Mouse (Mus musculus) adrenal gland, adult 8-10 months (tissue): Measurements from ENCODE around the gene Agtpbp1. TPM values are rescaled to one million over a fixed set of nuclear protein-coding genes. Genes with fewer than 3 reads are reported as not detected.

Experiments used
- DNase-seq: peaks from one replicate; pipeline ENCODE4 v3.0.0; 2022
- total RNA-seq, 4 experiments: library from RNA; stranded (reverse); gene quantifications; 2 replicates each; pipeline ENCODE4 v1.2.4; 2022

Gene Agtpbp1
- total RNA-seq, 4 experiments from 2014 or later, result 30.8 to 52.7 (median 43.7) TPM

DNA sequence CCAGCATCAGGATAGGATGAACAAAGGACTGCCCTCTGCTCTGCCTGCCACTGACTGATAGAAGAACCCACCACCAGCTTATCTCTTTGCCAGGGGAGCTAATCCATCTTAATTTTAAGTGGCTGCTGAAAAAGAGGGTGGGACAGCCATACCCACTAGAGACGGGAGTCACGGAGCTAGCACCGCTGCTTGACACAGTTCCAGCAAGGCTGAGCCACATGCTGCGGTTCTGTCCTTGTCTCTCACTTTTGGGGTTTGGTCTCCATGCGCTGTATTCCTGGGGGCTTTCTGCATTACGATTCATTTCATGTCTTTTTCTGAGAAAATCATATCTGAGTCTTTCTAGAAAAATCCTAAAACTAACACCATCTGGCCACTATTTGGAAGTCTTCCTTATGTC lies 13.9 kb downstream of the Agtpbp1 start:
- no peak for DNase-seq

DNA sequence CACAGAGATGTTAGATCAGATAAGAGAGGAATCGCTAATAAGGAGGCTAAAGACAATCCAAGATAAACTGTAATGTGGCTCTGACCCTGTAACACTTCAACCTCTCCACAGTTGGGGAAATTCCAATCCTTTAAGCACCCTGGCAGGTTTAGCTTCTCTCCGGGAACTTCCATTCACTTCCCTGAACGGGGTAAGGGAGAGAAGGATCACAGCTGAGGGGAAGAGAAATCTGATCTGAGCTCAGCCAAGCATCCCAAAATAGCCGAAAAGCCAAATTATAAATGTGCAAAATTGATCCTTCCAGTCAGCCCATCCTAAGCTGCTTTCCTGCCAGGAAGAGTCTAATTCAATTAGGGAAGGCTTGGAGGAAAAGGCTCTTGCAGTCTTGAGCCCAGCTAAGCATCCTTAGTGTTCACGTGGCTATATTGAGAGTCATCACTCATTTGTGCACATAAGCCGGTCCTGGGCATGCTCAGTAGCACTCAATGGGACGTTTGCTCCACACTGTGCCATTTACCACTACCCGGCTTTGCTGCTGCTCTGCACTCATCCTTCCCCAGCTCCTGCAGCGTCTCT lies 19.0 kb downstream of the Agtpbp1 start:
- DNase-seq, result no peak

DNA sequence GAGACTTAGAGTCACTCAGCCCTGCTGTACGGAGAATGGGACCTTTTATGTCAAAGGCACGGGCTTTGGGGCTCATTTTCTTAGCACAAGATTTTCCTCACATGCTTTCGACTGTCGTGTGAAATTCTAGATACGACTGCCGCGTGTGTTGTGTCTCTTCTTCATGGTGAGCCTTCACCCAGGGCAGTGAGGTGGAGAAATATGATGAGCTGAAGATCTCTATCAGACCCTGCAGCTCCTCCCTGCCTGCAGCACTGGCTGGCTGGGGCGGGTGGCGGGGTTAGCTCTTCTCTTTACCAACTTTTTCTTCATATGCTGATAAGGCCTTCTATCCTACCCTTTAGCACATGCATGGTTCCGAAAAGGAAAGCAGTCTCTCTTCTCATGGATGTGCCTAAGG lies 20.1 kb downstream of the Agtpbp1 start:
- no peak for DNase-seq

DNA sequence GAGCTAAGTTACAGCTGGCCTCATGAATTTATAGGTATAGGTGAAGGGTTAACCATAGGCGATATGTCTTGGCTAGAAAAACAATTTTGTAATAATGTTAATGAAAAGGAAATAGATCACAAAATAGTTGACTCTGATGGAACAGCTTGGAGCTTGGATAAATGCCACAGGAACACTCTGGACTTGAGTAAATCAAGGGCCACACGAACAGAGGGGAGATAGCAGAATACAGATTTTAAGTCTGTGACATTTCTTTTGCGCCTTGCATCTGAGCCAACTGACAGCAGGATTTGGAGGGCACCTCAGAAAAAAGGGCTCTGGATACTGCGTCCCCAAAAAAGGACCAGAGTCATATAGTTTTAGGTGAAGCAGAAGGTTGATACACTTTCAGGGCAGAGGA lies 20.5 kb downstream of the Agtpbp1 start:
- no peak for DNase-seq

DNA sequence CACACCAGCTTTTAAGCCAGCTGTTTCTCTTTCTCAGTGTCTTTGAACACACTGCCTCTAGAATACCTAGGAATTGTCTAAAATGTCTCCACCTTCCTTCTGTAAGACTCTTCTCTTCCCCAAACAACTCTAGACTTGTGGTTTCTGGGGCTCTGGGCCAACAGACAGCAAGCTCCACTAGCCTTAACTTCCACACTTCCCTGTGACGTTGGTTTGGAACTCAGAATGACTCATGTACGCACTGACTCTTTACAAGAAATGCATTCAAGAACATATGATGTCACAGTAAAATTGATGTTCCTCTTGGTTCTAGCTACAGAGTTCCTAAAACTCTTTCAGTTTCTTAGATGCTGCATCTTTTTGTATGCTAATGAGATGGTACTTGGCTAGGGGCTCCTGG lies 22.6 kb downstream of the Agtpbp1 start:
- DNase-seq, result no peak

DNA sequence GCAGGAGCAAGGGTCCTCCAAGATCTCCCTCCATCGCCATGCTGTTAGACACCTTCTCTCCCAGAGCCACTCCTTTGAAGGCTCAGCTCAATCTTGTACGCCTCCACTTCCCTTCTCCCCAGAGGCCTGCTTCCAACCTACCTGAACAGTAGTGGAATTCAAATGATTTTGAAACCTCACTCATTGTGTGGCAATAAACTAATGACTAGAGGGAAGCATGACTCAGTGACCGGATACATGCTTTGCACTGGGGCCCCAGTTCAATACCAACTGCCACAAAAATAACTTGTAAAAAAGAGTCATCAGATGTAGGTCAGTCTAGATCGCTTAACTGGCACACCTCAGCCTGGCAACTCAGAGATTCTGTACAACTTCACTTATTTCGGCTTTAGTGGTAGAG lies 26.3 kb downstream of the Agtpbp1 start:
- no peak for DNase-seq

DNA sequence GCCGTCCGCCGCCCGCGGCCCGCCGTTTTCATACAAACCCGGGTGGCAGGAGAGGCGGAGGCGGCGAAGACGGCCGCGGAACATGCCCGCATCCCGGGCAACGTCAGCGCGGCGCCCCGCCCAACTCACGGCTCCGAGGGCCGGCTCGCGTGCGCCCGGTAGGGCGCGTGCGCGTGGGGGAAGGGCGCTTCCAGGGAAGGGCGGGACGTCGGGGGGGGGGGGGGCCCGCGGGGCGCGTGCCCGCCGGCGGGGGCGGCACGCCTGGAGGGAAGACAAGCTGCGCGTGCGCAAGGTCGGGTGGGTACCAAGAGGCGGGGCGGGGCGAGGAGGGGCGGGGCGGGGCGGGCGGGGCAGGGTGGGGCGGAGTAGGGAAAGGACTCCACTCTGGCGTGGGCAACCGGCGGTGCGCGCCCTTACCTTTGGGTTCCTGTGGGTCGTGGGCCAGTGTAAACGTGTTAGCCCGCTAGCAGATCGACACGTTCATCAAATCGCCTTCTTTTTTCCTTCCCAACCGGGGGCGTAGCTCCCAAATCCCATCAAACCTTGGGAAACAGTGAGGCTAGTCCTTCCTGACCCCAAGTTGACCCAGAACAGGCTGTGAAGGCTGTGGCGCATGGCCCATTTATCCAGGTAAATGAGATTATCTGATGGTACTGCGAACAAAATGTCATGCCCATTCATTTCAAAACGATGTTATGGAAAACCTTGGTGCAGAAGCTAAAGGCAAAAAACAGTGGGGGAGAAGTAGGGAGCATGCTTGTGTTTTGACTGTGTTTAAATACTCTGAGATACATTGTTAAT lies 27.6 kb downstream of the Agtpbp1 start:
- DNase-seq, result peak; percentile 81

DNA sequence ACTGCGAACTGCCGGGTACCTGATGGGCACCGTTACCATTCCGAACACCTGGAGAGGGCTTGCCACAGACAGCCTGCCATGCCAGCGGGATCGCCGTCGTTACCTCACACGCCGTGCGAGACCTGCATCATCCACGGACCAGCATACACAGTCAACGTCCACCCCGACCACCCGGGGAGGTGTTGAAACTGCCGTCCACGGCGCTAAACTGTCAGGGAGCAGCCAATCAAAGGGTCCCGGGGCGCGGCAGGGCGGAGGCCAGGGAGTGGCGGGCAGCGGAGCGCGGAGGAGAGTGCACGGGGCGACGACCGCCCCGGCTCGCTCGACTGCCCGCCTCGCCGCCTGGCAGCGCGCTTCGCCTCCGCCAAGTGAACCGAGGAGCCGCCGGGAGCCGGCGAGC lies 28.4 kb downstream of the Agtpbp1 start:
- DNase-seq, result peak; percentile 49

DNA sequence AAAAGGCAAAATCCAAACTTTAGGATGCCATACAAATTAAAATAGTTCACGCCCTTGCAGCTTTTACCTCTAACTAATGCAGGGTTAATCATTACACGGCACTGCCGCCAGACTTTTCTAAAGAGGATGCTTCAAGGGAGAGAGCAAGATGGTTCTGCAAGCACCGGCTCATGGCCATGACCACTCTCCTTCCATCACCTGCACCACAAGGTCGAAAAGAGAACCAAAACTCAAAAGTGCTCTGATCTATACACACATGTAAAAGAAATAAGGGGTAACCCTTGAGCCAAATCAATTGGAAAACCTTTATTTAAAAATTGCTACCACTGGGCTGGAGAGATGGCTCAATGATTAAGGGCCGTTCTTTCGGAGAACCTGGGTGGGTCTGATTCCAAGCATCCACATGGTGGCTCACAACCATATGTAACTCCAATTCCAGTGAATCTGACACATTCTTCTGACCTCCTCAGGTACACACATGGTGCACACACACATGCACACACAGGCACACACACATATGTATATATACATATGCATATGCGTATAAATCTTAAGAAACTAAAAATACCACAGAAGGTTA lies 29.3 kb downstream of the Agtpbp1 start:
- no peak for DNase-seq

DNA sequence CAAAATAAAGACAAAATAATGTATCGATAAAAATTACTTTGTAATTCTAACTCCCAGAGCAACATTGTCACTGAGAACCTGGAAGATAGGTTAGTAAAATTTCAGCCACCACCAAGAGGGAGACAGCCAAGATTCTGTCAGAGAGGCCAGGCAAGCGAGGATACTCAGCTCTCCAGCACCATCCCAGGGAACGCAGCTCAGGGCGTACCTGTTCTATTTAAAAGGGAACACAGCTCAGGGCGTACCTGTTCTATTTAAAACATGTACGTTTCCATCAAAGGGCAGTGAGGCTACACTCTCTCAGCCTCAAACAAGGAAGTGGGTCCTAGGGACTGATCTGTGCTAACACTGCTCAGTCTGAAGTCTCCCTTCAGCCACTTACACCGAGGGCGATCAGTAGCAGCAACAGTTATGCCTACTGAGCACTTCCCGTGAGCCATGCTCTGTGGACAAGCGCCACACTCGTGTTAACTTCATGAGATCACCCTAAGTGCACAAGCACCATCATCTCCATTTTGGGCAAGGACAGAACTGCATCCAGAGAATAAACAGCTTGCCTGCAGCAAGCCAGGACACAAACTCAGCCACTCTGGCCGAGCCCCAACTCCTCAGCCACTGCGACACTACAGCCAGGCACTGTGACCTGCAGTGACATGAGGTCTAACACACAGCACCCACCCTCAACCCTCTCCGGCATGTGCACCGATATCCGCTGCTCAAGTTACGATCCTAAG lies 30.1 kb downstream of the Agtpbp1 start:
- DNase-seq, result no peak

DNA sequence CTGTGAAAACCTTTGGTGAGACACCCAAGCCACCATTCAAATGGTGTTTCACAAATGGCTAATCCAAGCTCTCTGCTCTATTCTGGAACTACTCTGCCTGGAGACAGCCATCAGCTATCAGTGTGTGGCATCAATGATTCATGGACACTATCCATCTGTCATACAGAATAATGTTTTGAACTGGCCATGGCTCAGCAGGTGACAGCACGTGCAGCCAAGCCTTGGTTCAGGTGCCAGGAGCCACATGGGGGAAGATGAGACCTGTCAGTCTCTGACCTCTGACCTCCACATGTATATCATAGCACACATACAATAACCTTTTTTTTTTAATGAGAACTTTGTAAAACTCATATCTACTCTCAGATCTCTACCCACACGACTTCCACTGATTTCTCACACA lies 32.3 kb downstream of the Agtpbp1 start:
- DNase-seq, result no peak

DNA sequence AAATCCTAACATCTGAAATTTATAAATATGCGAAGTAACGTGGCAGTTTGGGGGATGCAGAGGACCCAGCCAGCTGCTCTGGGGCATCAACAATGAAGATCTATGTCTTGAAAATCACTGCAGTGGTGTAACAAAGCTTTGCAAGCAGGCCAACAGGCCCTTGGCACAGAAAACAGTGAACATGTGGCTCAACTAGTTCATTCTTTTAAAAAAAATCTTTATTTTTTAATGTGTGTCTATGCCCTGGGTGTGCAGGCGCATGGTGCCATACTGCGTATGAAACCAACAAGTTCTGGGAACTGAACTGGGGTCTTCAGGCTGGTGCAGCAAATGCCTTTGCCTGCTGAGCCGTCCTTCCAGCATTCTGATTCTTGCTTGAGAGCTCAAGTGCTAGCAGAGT lies 32.7 kb downstream of the Agtpbp1 start:
- no peak for DNase-seq

DNA sequence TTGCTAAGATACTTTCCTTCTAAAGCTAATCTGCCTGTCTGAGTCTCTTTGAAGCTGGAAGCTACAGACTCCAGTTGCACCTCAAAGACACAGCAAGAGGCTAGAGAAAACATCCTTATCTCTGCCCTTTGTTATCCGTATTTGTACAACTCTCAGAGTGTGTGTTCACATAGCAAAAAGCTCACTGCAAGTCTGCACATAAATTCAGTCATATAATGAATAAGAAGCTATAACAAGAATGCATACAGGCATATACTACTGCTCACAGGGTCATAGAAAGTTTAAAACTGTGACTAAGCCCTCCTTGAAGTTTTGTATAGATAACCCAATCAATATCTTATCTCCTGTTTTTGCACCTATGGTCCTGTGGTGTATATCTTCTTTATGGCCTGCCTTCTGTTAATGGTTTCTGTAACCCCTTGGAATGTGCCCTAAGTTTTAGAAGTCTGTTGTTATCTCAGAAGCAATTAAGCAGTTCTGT lies 35.7 kb downstream of the Agtpbp1 start:
- DNase-seq, result no peak

DNA sequence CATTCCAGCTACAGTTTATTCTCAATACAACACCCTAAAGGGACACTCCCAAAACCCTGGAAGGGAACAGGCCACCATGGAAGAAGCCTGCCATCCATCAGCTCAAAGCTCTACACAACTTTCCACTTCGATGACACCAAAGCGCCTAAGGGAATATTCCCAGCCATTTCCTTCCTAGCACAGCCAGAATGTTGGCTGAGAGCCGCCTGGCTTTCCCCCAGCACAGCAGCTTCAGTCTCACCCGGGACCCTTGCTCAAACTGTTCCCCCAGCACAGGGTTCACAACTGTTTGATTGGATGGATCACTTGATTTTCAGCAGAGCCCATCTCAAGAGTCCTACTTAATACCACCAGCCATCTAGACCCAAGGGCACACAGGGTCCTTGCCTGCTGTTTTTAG lies 37.3 kb downstream of the Agtpbp1 start:
- DNase-seq, result no peak

DNA sequence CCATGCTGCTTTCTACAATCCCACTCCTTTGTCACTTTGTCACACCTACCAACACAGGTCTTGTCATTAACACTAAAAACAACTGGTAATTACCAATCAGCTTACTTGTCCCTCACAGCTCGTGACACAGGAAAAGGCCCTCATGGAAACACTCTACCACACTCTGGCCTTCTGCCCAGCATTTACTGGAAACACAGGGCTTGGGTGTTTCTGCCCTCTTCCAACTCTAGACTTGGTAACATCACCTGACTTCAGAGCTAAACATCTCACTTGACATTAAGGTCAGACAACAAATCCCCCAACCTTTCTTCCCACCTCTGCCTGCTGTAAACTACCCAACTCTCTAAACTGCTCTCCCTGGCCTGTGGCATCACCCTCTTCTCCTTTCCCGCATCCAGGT lies 37.9 kb downstream of the Agtpbp1 start:
- DNase-seq, result no peak

DNA sequence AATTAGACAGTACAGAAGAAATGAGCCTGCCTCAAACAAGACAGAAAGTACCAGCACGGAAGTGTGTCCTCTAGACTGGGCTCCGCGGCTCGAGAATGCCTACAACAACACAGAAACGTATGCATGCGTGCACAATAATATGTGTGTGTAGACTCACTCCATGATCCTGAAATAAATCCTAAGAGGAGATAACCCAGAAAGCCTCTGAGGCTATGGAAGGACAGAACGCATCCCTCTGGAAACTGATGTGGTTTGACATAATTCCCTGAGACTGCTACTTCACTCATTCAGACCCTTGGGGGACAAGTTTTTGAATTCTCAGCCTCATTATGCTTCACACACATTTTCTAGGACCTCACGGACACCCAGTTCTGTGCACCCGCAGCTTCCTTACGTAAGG lies 42.6 kb downstream of the Agtpbp1 start:
- DNase-seq, result no peak

DNA sequence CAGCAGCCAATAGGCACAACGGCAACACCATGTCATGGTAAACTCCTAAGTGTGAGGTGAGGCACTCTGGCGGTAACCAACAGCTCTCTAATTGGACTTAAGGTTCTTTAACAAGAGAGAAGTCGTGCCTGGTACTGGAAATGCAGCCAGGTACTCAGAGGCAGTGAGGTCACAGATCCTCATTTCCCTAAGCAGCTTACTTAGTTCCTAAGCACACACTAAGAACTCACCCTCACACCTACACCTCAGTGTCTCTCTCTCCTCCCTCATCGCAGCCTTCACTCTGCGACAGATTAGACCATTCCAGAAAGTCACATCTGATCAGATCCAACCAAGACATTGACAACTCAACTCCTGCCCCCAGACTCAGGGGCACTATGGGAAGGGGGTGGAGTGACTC lies 45.0 kb downstream of the Agtpbp1 start:
- no peak for DNase-seq

DNA sequence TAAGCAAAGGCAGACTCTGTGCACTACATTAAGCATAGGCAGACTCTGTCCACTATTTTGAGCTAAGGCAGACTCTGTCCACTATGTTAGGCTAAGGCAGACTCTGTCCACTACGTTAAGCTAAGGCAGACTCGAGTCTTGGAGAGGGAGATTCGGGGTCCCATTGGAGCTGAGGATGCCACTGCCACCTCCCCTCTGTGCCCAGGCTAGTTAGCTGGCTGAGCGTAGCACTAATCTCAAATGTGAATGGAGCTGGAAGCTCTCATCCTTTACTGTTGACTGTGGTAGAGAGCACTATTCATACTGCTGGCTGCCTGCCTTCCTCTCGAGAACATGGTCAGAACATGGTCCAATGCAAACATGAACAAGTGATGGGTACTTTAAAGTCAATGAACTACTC lies 46.4 kb downstream of the Agtpbp1 start:
- DNase-seq, result no peak

DNA sequence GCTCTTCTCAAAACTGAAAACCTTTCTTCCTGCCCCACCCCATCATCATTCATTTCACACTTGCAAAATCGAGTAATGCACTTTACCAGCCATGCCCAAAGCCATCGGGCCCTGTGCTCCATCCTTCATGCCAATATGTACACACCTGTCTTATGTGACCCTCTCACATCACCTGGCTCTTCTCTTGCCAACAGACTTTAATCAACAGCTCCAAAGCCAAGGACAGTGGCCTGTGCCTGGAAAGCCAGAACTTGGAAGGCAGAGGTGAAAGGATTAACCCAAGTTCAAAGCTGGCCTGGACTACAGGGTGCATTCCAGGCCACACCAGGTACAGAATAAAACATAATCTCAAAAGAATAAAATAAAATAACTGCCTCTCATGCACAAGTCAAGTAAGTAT lies 48.4 kb downstream of the Agtpbp1 start:
- no peak for DNase-seq

DNA sequence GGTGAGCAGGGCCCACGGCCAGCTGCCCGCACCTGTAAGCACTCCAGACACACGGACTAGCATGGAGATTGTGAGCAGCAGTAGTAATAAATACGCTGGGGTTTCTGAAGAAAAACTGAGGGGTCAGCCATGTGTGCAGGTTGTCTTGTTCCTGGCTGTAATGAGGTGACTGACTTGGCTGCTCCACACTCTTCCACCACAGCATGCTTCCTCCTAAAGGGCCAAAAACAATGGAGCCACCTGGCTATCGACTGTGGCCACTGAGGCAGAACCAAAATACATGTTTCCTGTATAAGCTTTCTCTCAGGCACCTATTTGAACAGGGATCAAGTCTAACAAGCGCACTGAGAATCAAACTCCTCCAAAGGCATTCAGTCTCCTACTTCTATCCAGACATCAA lies 49.3 kb downstream of the Agtpbp1 start:
- DNase-seq, result no peak

DNA sequence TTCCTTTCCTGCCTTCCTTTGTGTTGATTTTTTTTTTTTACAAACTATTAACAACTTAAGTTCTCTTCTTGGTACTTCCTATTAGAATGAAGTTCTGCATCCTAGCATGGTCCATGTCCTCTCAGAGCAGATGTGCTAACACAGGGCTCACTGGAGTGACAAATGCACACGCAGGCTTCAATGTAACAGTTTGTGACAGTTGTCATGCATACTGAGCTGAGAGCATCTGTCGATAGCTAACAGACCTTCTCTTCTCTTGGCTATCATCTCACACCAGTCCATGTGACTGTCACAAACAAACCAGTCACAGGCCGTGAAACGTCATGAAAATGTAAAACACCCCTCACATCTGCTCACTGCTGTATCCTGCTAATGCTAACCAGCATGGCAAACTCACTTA lies 50.7 kb downstream of the Agtpbp1 start:
- DNase-seq, result no peak

DNA sequence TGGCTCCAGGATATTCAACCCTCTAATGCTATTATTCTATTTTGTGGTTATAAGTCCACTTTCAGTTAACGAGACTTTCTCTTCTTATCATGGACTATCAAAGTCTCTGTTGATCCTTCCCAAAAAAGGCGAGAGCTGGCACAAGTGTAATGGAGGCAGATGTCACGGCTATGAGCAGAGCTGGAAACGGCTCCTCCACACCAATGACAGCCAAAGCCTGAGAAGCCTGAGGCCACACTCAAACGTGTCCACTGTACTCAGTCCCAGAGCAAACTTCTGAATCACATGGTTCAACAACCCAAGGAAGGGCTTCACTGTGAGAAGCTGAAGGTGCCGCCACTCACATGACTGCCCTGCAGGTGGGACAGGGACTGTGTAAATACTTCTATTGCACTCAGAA lies 51.7 kb downstream of the Agtpbp1 start:
- no peak for DNase-seq

DNA sequence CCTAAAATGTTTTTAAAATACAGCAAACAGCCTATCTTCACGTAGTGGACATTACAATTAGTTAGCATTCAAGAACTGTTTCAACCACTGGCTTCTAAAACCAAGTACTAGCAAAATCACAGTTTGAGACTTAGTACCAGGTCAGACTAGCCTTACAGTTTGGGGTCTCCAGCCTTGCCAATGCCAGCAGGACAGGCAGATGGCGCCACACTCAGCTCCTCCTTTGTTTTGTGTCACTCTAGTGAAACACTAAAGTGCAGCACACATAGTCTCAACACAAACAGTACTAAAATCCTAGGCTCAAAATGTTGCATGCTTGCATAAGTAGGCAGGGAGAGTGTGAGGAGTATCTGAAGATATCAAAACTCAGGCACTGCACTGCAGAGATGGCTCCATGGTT lies 53.8 kb downstream of the Agtpbp1 start:
- no peak for DNase-seq
